Mouse (Mus musculus): Measurements from ENCODE around the gene Uvssa.

The Uvssa gene

GRCm38 (mm10) chr5:33442927-33443710, 64.8 kb downstream of the Uvssa start:
- no peak for DNase-seq (ENCODE audit: low spot score in 2 of 2)

- DNase-seq (ENCODE audit: low spot score in 2 of 2), result no peak
Observed at GRCm38 (mm10) chr5:33443794-33444193, 65.4 kb downstream of the Uvssa start.

DNA sequence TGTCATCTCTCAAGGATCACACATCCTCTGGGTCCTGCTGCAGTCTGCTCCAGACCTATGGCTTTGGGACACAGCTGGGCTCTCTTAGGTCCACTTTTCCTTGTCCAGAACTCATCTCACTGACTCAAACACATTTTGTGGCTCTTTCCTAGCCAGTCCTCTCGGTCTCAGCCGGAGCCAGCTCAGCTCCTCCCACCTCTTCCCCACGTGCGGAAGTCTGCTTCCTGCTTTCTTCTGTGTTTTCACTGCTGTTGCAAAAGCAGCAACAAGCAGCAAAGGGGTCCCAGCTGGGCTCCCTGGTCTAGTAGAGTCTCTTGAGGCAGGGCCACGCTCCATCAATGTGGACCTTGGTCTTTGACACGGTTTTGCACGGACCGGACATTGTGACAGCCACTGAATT, 77.4 kb downstream of the Uvssa start:
- DNase-seq (ENCODE audit: low spot score in 2 of 2), result no peak

- no peak for DNase-seq (ENCODE audit: low spot score in 2 of 2)
Observed at GRCm38 (mm10) chr5:33458132-33458622, 79.8 kb downstream of the Uvssa start.

- DNase-seq (ENCODE audit: low spot score in 2 of 2), result no peak
Observed at GRCm38 (mm10) chr5:33459111-33459510, 80.8 kb downstream of the Uvssa start.

GRCm38 (mm10) chr5:33464390-33464789, 86.0 kb downstream of the Uvssa start:
- no peak for DNase-seq (ENCODE audit: low spot score in 2 of 2)

DNA sequence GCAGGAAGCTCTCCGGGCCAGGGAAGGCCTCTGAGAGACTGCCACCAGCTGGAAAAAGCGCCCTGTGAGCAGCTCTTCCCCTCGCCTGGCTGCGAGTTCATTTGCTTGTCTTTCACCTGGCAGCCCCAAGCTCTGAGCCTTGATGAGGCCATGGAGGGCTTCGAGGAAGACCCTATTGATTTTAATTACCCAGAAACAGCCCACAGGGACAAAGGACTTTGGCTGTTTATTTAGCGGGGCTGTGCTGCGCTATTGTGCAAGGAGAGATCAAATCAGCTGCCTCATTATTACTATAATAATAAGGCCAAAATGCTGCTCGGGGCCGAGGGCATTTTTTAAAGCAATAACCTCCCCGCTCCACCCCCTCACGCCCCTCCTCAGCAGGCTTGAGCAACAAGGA, 87.1 kb downstream of the Uvssa start:
- DNase-seq (ENCODE audit: low spot score in 2 of 2), result no peak
